Mouse (Mus musculus): ENCODE data around the gene Hadha.

- TF ChIP-seq HCFC1 (IDR thresholded peaks at IDR 0.05; ENCODE audit: borderline replicate concordance, insufficient read depth, low read length) (no peak), ZNF384 (IDR thresholded peaks at IDR 0.05; ENCODE audit: low read depth, low read length) (no peak), CHD2 (IDR thresholded peaks at IDR 0.05; ENCODE audit: low read depth, low read length) (no peak), MAFK (IDR thresholded peaks at IDR 0.05; ENCODE audit: insufficient read depth, low read depth, low read length) (no peak)
These were observed 32.5 kb downstream of the Hadha start for GRCm38 (mm10) chr5:30122481-30122880.
